Mouse (Mus musculus) induced T-regulatory cell, adult 2 months (primary cell): ENCODE data around the gene Plau.

Experiments
- DNase-seq: peaks from one replicate; pipeline ENCODE4 v3.0.0-alpha.2; 2012; ENCODE audit warnings: low read depth

The Plau gene

DNA sequence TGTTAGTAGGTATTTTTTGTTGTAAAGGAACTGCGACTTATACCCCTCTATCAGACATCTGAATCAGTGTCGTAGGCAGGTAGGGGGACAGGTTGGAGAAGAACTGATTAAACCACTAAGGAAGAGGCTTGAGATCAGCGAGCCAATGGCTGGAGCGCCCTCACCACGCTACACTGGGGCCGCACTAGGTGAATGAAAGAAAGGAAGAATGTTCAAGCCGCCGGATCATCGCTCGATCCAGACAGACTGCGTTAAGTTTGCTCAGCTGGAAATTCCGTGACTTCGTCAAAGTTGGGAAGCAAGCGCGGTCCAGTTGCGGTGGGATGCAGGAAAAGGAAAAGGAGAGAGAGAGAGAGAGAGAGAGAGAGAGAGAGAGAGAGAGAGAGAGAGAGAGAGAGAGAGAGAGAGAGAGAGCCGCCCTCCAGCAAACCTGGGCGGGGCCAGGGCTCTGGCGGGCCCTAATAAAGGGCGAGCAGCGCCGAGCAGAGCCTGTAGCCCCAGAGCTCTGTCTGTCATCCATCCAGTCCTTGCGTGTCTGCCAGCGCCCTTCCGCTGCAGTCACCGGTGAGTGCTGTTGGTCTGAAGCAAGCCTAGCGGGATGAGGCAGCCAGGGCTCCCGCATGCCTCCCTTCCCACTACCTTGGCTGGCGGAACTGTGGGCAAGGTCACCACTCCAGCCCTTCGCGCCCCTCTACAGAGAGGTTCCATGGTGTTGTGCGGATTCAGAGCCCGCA lies at the start of gene Plau:
Plau (plus strand) TSS at position 490 of the 734 bp plus-strand sequence.
- peak; percentile 74 for DNase-seq

- DNase-seq, result no peak
Measured at GRCm38 (mm10) chr14:20788151-20788550, 48.3 kb upstream of the Plau start.

- DNase-seq, result no peak
Measured at GRCm38 (mm10) chr14:20789593-20789992, 46.9 kb upstream of the Plau start.

DNA sequence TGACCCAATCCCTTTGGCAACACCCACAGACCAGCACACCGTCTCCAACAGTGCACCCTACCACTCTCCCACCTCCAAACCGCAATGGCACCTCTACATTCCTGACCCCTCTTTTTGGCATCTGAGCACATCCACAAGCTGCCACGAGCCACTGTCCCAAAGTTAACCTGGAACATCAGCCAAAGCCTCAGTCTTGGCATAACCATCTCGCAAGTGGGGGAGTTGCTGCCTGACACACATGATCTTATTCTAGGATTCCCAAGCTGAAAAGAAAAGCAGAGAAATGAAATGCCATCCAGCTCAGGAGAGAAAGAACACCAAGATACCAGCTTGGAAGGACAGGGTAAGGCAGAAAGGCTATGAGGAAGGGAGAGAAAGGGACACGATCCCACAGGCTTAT lies 46.0 kb upstream of the Plau start:
- DNase-seq, result no peak

- no peak for DNase-seq
Measured at GRCm38 (mm10) chr14:20790996-20791395, 45.5 kb upstream of the Plau start.

DNA sequence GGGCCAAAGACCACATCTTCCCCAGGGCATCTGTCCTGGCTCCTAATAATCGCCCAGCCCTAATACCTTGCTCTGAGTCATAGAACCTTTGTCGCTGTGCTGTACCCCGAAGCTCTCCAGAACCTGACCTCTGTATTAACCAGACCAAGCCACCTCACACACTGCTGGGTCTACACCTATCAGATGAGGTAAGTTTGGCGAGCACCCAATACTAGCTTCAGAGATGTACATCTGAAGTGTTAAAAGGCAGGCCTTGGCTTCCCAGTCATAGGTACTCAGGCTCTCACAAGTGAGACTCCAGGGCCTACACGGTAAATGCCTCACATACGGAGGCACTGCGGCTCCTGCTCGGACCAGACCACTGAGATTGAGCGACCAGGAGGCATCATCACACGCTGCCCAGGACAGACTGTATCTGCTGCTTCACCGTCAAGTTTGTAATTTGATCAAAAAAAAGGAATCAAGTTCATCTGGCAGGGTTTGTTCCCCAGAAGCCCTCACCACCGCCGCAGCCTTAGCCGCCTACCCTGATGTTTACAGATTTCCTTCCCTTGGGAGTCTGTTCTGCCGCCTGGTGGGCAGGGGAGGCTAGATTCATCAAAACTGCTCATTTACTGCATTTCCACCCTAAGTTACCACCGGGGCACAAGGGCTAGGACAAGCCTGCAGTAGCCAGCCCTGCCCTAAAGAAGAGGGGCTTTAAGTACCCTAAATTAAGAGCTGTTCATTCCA lies 44.8 kb upstream of the Plau start:
- no peak for DNase-seq

- DNase-seq, result peak; percentile 25
Measured at GRCm38 (mm10) chr14:20792243-20792921, 44.1 kb upstream of the Plau start.

GRCm38 (mm10) chr14:20792922-20793757 lies 43.3 kb upstream of the Plau start:
- peak; percentile 67 for DNase-seq

DNA sequence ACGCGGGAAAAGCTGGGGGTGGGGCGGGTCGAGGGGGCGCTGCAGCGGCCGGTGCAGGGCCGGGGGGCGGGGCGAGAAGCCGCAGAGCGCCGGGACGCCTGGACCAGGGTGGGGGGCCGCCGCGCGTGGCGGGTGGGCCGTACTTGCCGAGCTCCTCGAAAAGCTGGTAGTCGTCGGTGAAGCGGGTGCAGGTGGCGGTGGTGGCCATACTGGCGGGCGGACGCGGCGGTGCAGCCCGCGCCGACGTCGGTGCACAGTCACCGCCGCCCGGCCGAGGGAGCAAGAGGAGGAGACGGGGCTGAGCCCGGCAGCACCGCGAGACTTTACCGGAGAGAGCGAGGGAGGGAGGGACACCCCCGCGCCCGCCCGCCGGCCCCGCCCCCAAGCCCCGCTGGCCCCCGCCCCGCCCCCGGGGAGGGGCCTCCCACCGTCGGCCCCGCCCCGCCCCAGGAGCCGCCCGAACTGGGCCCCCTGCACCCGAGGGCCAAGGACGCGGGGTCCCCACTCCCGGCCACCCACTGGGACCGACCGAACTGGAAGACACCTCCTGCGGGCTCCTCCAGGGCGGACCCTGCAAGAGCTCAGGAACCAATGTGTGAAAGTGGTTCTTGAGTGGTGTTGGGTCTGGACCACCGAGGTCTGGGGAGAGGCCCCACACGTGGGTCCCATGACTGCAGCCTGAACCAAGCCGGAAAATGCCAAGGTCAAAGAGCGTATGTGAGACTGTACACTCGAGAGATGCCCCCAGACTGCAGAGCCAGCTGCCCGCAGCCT lies 42.5 kb upstream of the Plau start, which contains the start of gene Camk2g:
Camk2g (minus strand) TSS at position 331 of the 774 bp plus-strand sequence.
- DNase-seq, result peak; percentile 90

- DNase-seq, result no peak
Measured at GRCm38 (mm10) chr14:20794589-20794988, 41.9 kb upstream of the Plau start.

DNA sequence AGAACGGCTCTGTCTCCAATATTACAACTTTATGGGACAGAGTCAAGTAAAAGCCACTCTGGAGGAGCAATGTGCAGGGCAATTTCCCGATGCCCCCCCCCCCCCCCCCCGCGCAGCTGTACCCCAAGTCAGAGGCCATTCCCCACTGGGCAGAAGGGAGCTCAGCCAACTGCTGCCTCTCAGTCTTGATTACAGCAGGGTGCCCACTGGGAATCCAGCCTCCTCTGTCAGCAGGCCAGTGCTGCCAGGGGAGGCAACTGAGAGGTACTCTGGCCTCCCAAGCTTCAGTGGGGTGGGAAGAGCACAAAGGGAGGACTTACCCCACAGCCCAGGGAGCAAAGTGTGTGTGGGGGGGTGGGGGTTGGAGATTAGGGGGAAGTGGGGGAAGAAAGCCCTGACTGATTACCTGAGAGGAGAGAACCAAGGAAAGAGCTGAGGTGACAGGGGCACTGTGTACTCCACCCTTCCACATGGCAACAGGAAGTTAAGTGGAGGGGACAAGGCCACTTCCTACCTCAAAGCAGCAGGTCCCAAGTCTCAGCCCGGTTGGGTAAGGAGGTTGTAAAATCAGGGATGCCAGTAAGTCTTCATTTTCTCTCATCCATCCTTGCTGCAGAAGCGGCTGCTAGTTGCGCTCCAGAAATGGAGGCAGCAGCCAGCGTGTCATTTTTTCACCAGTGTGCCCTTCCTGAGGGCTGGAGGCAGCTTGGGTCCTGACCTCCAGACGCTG lies 40.9 kb upstream of the Plau start:
- DNase-seq, result peak; percentile 67

DNA sequence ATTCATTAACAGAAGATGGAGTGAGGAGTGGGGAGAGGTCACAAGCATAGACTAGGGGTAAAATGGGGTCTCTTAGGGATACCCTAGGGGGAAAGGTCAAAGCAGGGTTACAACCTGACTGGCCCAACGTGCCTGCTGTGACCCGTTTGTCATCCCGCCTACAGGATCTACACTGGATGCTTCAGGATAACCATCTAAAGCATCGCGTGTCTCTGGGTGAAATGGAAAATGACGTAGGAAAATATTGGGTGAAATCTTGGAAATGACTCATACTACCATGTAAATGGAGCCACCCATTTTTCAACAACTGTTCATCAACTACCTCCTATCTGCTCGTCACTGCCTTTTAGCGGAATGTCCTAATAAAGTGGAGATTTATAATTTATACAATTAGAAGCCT lies 40.3 kb upstream of the Plau start:
- DNase-seq, result peak; percentile 73

GRCm38 (mm10) chr14:20796643-20797042 lies 39.8 kb upstream of the Plau start:
- peak; percentile 48 for DNase-seq

DNA sequence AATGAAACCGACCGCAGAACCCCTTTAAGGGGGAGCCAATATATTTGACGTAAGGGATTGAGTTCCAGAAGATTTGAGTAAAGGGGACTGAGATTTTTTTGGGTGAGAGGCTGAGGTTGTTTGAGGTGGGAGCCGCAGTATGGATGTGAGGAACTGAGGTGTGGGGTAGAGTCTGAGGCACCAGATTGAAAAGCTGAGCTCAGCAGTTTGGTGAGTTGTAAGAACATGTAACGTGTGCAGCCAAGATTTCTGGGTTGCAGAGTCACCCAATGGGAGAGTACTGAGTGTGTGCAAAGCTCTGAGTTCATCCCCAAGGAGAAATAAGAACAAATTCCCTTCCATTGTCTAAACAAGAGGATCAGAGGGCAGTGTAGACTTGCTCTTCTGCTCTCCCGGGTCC lies 38.2 kb upstream of the Plau start:
- no peak for DNase-seq

- peak; percentile 96 for DNase-seq
Measured at GRCm38 (mm10) chr14:20798761-20799160, 37.7 kb upstream of the Plau start.

DNA sequence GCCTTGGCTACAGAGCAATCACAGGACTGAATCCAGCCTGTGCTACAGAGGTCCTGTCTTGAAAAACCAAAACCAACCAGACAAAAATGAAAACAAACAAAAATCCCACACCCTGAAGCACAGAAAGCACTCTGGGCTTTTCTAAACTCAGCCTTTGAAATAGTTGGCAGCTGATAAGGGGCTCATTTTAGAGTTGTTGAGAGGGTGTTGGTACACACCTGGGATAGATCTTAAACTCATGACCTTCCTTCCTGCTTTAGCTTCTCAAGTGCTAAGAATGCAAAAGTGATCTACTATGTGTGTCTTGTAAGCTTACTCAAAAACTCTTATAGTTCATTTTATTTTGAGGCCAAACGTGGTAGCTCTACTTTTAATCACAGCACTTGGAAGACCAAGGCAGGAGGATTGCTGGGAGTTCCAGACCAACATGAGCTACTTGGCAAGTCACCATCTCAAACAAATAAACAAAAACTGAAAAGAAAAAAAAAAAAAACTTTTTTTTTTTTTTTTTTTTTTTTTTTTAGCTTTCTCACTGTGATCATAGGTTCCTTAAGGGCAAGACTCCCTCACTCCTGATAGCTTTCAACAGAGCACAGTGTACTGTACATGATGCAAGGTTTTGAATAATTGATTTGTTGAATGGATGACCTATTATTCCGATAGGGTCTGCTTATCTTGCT lies 33.4 kb upstream of the Plau start:
- no peak for DNase-seq

DNA sequence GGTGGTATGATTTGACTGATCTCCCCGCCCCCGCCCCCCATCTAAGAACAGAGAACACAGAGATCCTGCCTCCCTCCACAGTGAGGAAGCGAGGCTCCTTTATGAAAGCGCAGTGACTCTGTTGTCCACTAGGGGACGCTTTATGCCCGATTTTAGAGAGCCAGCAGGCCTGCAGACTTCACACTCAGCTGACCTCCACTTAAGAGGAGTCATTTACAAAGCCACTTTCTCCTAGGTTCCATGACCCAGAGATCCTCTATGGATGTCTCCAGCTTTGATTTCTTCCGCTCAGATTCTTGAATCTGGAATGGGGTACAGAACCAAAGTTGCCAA lies 32.9 kb upstream of the Plau start:
- peak; percentile 90 for DNase-seq

DNA sequence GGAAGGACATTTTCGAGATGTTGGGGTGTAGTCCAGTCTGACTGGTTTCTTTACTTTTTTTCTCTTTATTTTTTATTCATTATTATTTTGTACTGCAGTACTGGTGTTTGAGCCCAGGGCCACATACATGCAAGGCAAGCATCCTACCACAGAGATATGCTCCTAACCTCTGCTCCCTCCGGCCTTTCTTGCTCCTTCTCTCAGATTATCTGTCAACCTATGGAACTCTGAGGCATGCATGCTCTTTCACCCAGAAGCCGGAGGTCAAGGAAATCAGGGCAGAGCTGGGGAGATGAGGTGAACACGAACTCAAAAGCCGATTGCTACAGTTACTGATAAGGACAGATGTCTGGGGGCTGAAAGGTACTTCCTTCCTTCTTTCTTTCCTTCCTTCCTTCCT lies 32.0 kb upstream of the Plau start:
- DNase-seq, result no peak

GRCm38 (mm10) chr14:20804964-20805672 lies 31.3 kb upstream of the Plau start:
- no peak for DNase-seq
